ENCODE assay signal across 19 mouse cellular contexts in the genomic region with DNA sequence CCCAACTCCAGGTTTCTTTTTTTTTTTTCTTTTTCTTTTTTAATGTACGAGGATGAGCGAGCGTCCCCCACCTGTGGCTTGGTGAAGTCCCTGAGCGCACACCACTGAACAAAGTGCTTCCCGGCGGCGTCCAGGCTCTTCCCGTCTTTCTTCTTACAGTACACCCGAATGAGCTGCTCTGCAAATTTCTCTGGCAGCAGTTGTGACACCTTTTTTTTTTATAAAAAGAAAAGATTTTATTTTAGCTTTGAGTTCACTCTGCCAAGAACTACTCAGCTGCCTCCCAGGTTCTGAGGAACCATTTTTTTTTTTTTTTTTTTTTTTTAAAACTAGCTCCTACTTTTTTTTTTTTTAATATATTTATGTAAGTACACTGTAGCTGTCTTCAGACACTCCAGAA. TPM values are rescaled to one million over a fixed set of nuclear protein-coding genes. Genes with fewer than 3 reads are reported as not detected.
"Had no signal": no experiment of that assay in that cellular context is flagged by ENCODE, and none has a peak within 500 bp of the region (broad histone marks: within the 10 kb centered on the region; RNA-seq: fewer than 3 reads in every experiment).

No protein-coding gene starts in this region.

- H3K27ac ChIP-seq: midbrain, embryonic 10.5 days; midbrain, embryonic 12.5 days; neural tube, embryonic 13.5 days; neural tube, embryonic 15.5 days had no signal

- H3K4me3 ChIP-seq: midbrain, embryonic 10.5 days; midbrain, embryonic 12.5 days; myocyte; neural tube, embryonic 13.5 days; neural tube, embryonic 15.5 days had no signal

- DNase-seq: lung, adult 18-20 months; lung, embryonic 14.5 days; lung, postnatal 10 days; lung, postnatal 4 days; midbrain, embryonic 14.5 days; retina, postnatal 1 day; right cerebral cortex, postnatal 25 days; right cerebral cortex, postnatal 4 days; spleen, adult 18-20 months; thymus, adult 2 months; thymus, postnatal 25 days; thymus, postnatal 4 days had no signal

RNA-seq across cellular contexts. Expression of a gene that starts 14.8 kb away (rescaled TPM):
- total RNA-seq: megakaryocyte, adult 5-6 weeks; megakaryocyte-erythroid progenitor cell, adult 5-6 weeks had no signal
